Mouse (Mus musculus) liver, embryonic 14.5 days (tissue): ENCODE data around the gene Evpl. TPM values are rescaled to one million over a fixed set of nuclear protein-coding genes. Genes with fewer than 3 reads are reported as not detected.

Experiments
- ATAC-seq: fragments of 200-750 bp; cut with Nextera tagmentation; 2 replicates; pipeline ENCODE4 v1.8.0; 2017; ENCODE audit warnings: moderate number of reproducible peaks, mild to moderate bottlenecking, moderate library complexity; ENCODE audit not compliant: insufficient read depth
- DNase-seq, 3 experiments: peaks; one replicate each; pipeline ENCODE4 v3.0.0-alpha.2; 2012 to 2013; ENCODE audit warnings: low read depth in 3 of 3, low spot score in 3 of 3
- H3K27ac ChIP-seq: fragments of 300-500 bp; sonication (generic); 2 replicates; pipeline ENCODE4 v1.5.1; 2014; ENCODE audit warnings: moderate library complexity, mild to moderate bottlenecking, control low read depth, inconsistent platforms
- H3K27me3 ChIP-seq: fragments of 300-500 bp; sonication (generic); 2 replicates; pipeline ENCODE4 v1.6.1; 2014; ENCODE audit warnings: mild to moderate bottlenecking, low read length, moderate library complexity; ENCODE audit not compliant: control insufficient read depth, insufficient read depth
- H3K36me3 ChIP-seq: fragments of 300-500 bp; sonication (generic); replicated peaks from 2 replicates; pipeline ENCODE4 v1.6.1; 2014; ENCODE audit warnings: low read depth; ENCODE audit not compliant: control insufficient read depth, insufficient read depth
- H3K4me1 ChIP-seq, 2 experiments: fragments of 200-500 bp in 1 of 2; fragments of 300-500 bp in 1 of 2; sonication (generic) in 1 of 2; replicated peaks; 2 replicates each; pipeline ENCODE4 v1.6.1; 2012 to 2014; ENCODE audit warnings: antibody characterized with exemption in 1 of 2, inconsistent platforms in 1 of 2, low read length in 1 of 2; ENCODE audit not compliant: control insufficient read depth in 2 of 2, insufficient read depth in 2 of 2
- H3K4me2 ChIP-seq: fragments of 300-500 bp; sonication (generic); 2 replicates; pipeline ENCODE4 v1.6.1; 2014; ENCODE audit warnings: low read depth, mild to moderate bottlenecking, control low read depth, moderate library complexity
- H3K4me3 ChIP-seq, 2 experiments: fragments of 200-500 bp in 1 of 2; fragments of 300-500 bp in 1 of 2; sonication (generic) in 1 of 2; 2 replicates each; pipeline ENCODE4 v1.5.1; 2012 to 2014; ENCODE audit warnings: low read depth in 2 of 2, low read length in 2 of 2, mild to moderate bottlenecking in 2 of 2, control low read depth in 1 of 2, inconsistent platforms in 1 of 2, moderate library complexity in 1 of 2; ENCODE audit not compliant: insufficient read depth in 1 of 2
- H3K9ac ChIP-seq: fragments of 300-500 bp; sonication (generic); replicated peaks from 2 replicates; pipeline ENCODE4 v1.6.1; 2014; ENCODE audit warnings: mild to moderate bottlenecking, control low read depth, moderate library complexity
- H3K9me3 ChIP-seq: fragments of 300-500 bp; sonication (generic); 2 replicates; pipeline ENCODE4 v1.6.1; 2016; ENCODE audit warnings: low read length, mixed read lengths; ENCODE audit not compliant: control insufficient read depth
- CTCF ChIP-seq: IDR thresholded peaks from 2 replicates; pipeline ENCODE4 v1.5.1; 2016; ENCODE audit warnings: antibody characterized with exemption, low read depth, control low read depth
- EP300 ChIP-seq: IDR thresholded peaks from 2 replicates; pipeline ENCODE4 v1.6.1; 2016; ENCODE audit warnings: antibody characterized with exemption, low read depth
- WGBS: fragments of 180-500 bp; shearing (Covaris S2); extraction: QIAGEN DNeasy Blood & Tissue Kit; methylation state at CpG from one replicate; pipeline ENCODE4 v1.1.7; 2014; ENCODE audit not compliant: insufficient replicate concordance; 5-methylcytosine and 5-hydroxymethylcytosine counted together
- polyA plus RNA-seq, 2 experiments: library from polyadenylated mRNA; depleted of rRNA in 1 of 2; stranded (reverse) in 1 of 2; unstranded in 1 of 2; fragments of >200 nt; fragmentation: Nextera tagmentation in 1 of 2; extraction: Ambion mirVana in 1 of 2; gene quantifications; 2 replicates each; pipeline versions ENCODE4 v1.2.1 to v1.2.3; 2012 to 2014

Gene Evpl
- polyA plus RNA-seq (2012; rRNA removed), result 0.03 and 0.09 TPM in 2 replicates
- 0.04 and 0.13 TPM in 2 replicates for polyA plus RNA-seq (2014; fragmentation: Nextera tagmentation; extraction: Ambion mirVana)

GRCm38 (mm10) chr11:116237742-116238395 is at the start of gene Evpl:
Gene Evpl, minus strand, starts transcription at chr11:116238077.
- no peaks in the 10 kb centered on the region for H3K4me1 ChIP-seq
- 13% methylated on average over 31 of the region's 31 CpGs for WGBS
- H3K9ac ChIP-seq, result no peak within 1 kb of the TSS
- no peak for TF ChIP-seq EP300
- TF ChIP-seq CTCF, result no peak
- peaks cover 10% of the 10 kb centered on the region; the same call in 1 of the 2 replicates for H3K27me3 ChIP-seq
- H3K4me3 ChIP-seq, result no peak within 1 kb of the TSS
- ATAC-seq (peak; percentile 47), DNase-seq (no peak)
- H3K9me3 ChIP-seq, result no peaks in the 10 kb centered on the region
- H3K4me2 ChIP-seq, result peak within 1 kb of the TSS; percentile 31
- H3K27ac ChIP-seq, result no peak within 1 kb of the TSS
- no peaks in the 10 kb centered on the region for H3K36me3 ChIP-seq

GRCm38 (mm10) chr11:116287351-116287750 is 49.5 kb upstream of the Evpl start:
- TF ChIP-seq CTCF, result no peak
- no peak for TF ChIP-seq EP300
- DNase-seq (no peak), ATAC-seq (no peak)
- H3K9me3 ChIP-seq, result no peaks in the 10 kb centered on the region
- no peaks in the 10 kb centered on the region for H3K4me1 ChIP-seq
- no peak overlapping the region for H3K27ac ChIP-seq
- no peak overlapping the region for H3K9ac ChIP-seq
- no peak overlapping the region for H3K4me2 ChIP-seq
- 69% methylated on average over 5 of the region's 5 CpGs for WGBS
- peaks cover 5% of the 10 kb centered on the region; the same call in 1 of the 2 replicates for H3K36me3 ChIP-seq
- H3K4me3 ChIP-seq, result no peak overlapping the region
- peaks cover 21% of the 10 kb centered on the region for H3K27me3 ChIP-seq

GRCm38 (mm10) chr11:116285770-116286191 is 47.9 kb upstream of the Evpl start:
- Histone ChIP-seq H3K36me3 (peaks cover 5% of the 10 kb centered on the region; the same call in 1 of the 2 replicates), H3K9ac (no peak overlapping the region), H3K4me1 (no peaks in the 10 kb centered on the region), H3K4me2 (no peak overlapping the region), H3K9me3 (no peaks in the 10 kb centered on the region), H3K4me3 (no peak overlapping the region), H3K27me3 (peaks cover 37% of the 10 kb centered on the region), H3K27ac (no peak overlapping the region)
- DNase-seq (no peak), ATAC-seq (no peak)
- TF ChIP-seq CTCF (no peak), EP300 (no peak)
- 61% methylated on average over 7 of the region's 7 CpGs for WGBS

GRCm38 (mm10) chr11:116283982-116284381 is 46.1 kb upstream of the Evpl start:
- Histone ChIP-seq H3K9ac (no peak overlapping the region), H3K4me2 (no peak overlapping the region), H3K4me1 (no peaks in the 10 kb centered on the region), H3K27ac (no peak overlapping the region), H3K27me3 (peaks cover 43% of the 10 kb centered on the region), H3K36me3 (peaks cover 3% of the 10 kb centered on the region; the same call in 1 of the 2 replicates), H3K4me3 (no peak overlapping the region), H3K9me3 (no peaks in the 10 kb centered on the region)
- ATAC-seq (no peak), DNase-seq (no peak)
- TF ChIP-seq EP300, result no peak
- no peak for TF ChIP-seq CTCF
- WGBS, result 43% methylated on average over 6 of the region's 6 CpGs

GRCm38 (mm10) chr11:116282912-116283521 is 45.1 kb upstream of the Evpl start:
- Histone ChIP-seq H3K36me3 (no peaks in the 10 kb centered on the region), H3K27me3 (peaks cover 43% of the 10 kb centered on the region), H3K9me3 (no peaks in the 10 kb centered on the region), H3K9ac (no peak overlapping the region), H3K27ac (no peak overlapping the region), H3K4me3 (no peak overlapping the region), H3K4me1 (no peaks in the 10 kb centered on the region), H3K4me2 (no peak overlapping the region)
- TF ChIP-seq CTCF (no peak), EP300 (no peak)
- DNase-seq (no peak), ATAC-seq (no peak)
- 12% methylated on average over 48 of the region's 48 CpGs for WGBS
